Mouse (Mus musculus) midbrain, postnatal 0 days (tissue): Measurements from ENCODE around the gene 4921507P07Rik. TPM values are rescaled to one million over a fixed set of nuclear protein-coding genes. Genes with fewer than 3 reads are reported as not detected.
"Not testable (repeated sequence)": the region's sequence is repeated elsewhere in the genome, so short reads cannot be mapped to it uniquely, and the experiment has no call there.

Source experiments
- ATAC-seq: fragments of 200-750 bp; cut with Nextera tagmentation; 2 replicates; pipeline ENCODE4 v1.8.0; 2017; ENCODE audit warnings: moderate number of reproducible peaks, mild to moderate bottlenecking, moderate TSS enrichment, moderate library complexity; ENCODE audit not compliant: low FRiP score
- DNase-seq: peaks from one replicate; pipeline ENCODE4 v3.0.0-alpha.2; 2015; ENCODE audit warnings: low spot score
- H3K27ac ChIP-seq: fragments of 300-500 bp; sonication (generic); 2 replicates; pipeline ENCODE4 v1.5.1; 2014; ENCODE audit warnings: low read depth, mild to moderate bottlenecking, low read length, mixed read lengths
- H3K27me3 ChIP-seq: fragments of 300-500 bp; sonication (generic); 2 replicates; pipeline ENCODE4 v1.6.1; 2014; ENCODE audit warnings: low read length, control low read depth, mixed read lengths; ENCODE audit not compliant: insufficient read depth
- H3K36me3 ChIP-seq: fragments of 300-500 bp; sonication (generic); 2 replicates; pipeline ENCODE4 v1.6.1; 2014; ENCODE audit warnings: low read length, control low read depth, mixed read lengths; ENCODE audit not compliant: insufficient read depth
- H3K4me1 ChIP-seq: fragments of 300-500 bp; sonication (generic); 2 replicates; pipeline ENCODE4 v1.6.1; 2014; ENCODE audit warnings: mild to moderate bottlenecking, control low read depth, antibody characterized with exemption, low read length, mixed read lengths; ENCODE audit not compliant: insufficient read depth
- H3K4me2 ChIP-seq: fragments of 300-500 bp; sonication (generic); 2 replicates; pipeline ENCODE4 v1.6.1; 2014; ENCODE audit warnings: low read depth, mild to moderate bottlenecking, low read length, mixed read lengths; ENCODE audit not compliant: poor library complexity, severe bottlenecking
- H3K4me3 ChIP-seq: fragments of 300-500 bp; sonication (generic); 2 replicates; pipeline ENCODE4 v1.5.1; 2014; ENCODE audit warnings: low read depth, mild to moderate bottlenecking, low read length, moderate library complexity
- H3K9ac ChIP-seq: fragments of 300-500 bp; sonication (generic); replicated peaks from 2 replicates; pipeline ENCODE4 v1.6.1; 2014; ENCODE audit warnings: mild to moderate bottlenecking, low read length, moderate library complexity, mixed read lengths; ENCODE audit not compliant: poor library complexity, severe bottlenecking
- H3K9me3 ChIP-seq: fragments of 300-500 bp; sonication (generic); 2 replicates; pipeline ENCODE4 v1.6.1; 2016; ENCODE audit warnings: low read length, control low read depth
- CTCF ChIP-seq: IDR thresholded peaks from 2 replicates; pipeline ENCODE4 v1.5.1; 2016; ENCODE audit warnings: antibody characterized with exemption, mild to moderate bottlenecking
- WGBS: fragments of 180-500 bp; shearing (Covaris S2); extraction: QIAGEN DNeasy Blood & Tissue Kit; methylation state at CpG from one replicate; pipeline ENCODE4 v1.1.7; 2014; 5-methylcytosine and 5-hydroxymethylcytosine counted together
- polyA plus RNA-seq: library from polyadenylated mRNA; unstranded; fragments of >200 nt; fragmentation: Nextera tagmentation; extraction: Ambion mirVana; gene quantifications from 2 replicates; pipeline ENCODE4 v1.2.1, GENCODE M21; 2015
- total RNA-seq: library from RNA; depleted of rRNA; stranded (reverse); fragments of >200 nt; gene quantifications from 2 replicates; pipeline ENCODE4 v1.2.3, GENCODE M21; 2014

4921507P07Rik gene
- total and polyA plus RNA-seq, 2 experiments from 2014 or later, result 3.3 to 3.6 TPM

- not testable (repeated sequence) for ATAC-seq, H3K36me3 ChIP-seq, H3K27me3 ChIP-seq, H3K9ac ChIP-seq, DNase-seq, H3K4me1 ChIP-seq, H3K4me2 ChIP-seq, H3K9me3 ChIP-seq, H3K27ac ChIP-seq, H3K4me3 ChIP-seq
- WGBS, result 95% methylated on average over 1 of the region's 1 CpGs
- TF ChIP-seq CTCF, result peak; percentile 29; the same call in 1 of the 2 replicates
Measured at GRCm38 (mm10) chr6:50618273-50618672, 21.8 kb upstream of the 4921507P07Rik start.

GRCm38 (mm10) chr6:50601620-50602019, 5.2 kb upstream of the 4921507P07Rik start:
- Histone ChIP-seq H3K9me3 (no peaks in the 10 kb centered on the region), H3K27me3 (no peaks in the 10 kb centered on the region), H3K36me3 (no peaks in the 10 kb centered on the region), H3K27ac (no peak overlapping the region), H3K9ac (no peak overlapping the region), H3K4me2 (no peak overlapping the region), H3K4me3 (no peak overlapping the region), H3K4me1 (no peaks in the 10 kb centered on the region)
- DNase-seq (no peak), ATAC-seq (no peak)
- peak; percentile 67 for TF ChIP-seq CTCF
- 35% methylated on average over 4 of the region's 4 CpGs for WGBS

DNA sequence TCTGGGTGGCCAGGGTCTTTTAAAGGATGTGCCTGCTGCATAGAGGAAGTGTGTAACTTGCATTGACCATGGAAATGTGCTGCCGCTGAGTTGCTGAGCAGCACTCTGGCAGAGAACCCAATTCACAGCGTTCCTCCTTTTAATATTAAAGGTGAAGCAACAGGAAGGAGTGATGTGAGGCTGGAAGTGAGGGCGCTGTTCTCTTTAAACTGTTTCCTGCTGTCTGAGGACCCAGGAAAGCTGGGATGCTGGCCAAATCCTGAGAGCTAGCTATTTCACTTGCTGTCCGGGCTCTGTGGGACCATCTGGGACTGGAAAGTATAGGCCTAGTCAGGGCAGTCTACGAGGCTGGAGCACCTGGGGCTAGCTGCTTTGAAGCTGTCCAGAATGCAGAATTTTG, 2.1 kb upstream of the 4921507P07Rik start:
- ATAC-seq, result no peak

GRCm38 (mm10) chr6:50594372-50594771, 2.1 kb downstream of the 4921507P07Rik start:
- no peak overlapping the region for H3K9ac ChIP-seq
- no peaks in the 10 kb centered on the region for H3K9me3 ChIP-seq
- H3K27me3 ChIP-seq, result no peaks in the 10 kb centered on the region
- 80% methylated on average over 2 of the region's 2 CpGs for WGBS
- H3K4me2 ChIP-seq, result no peak overlapping the region
- H3K4me3 ChIP-seq, result no peak overlapping the region
- no peak for DNase-seq
- TF ChIP-seq CTCF, result peak; percentile 48
- H3K4me1 ChIP-seq, result no peaks in the 10 kb centered on the region
- no peak overlapping the region for H3K27ac ChIP-seq
- ATAC-seq, result no peak
- no peaks in the 10 kb centered on the region for H3K36me3 ChIP-seq

More for the DNA sequence above, 2.1 kb upstream of the 4921507P07Rik start:
- no peak overlapping the region for H3K4me3 ChIP-seq
- no peak overlapping the region for H3K4me2 ChIP-seq
- no peak overlapping the region for H3K27ac ChIP-seq
- DNase-seq, result peak; percentile 70
- H3K9me3 ChIP-seq, result no peaks in the 10 kb centered on the region
- 61% methylated on average over 5 of the region's 5 CpGs for WGBS
- H3K36me3 ChIP-seq, result no peaks in the 10 kb centered on the region
- H3K4me1 ChIP-seq, result no peaks in the 10 kb centered on the region
- no peak overlapping the region for H3K9ac ChIP-seq
- no peaks in the 10 kb centered on the region for H3K27me3 ChIP-seq
- TF ChIP-seq CTCF, result no peak

DNA sequence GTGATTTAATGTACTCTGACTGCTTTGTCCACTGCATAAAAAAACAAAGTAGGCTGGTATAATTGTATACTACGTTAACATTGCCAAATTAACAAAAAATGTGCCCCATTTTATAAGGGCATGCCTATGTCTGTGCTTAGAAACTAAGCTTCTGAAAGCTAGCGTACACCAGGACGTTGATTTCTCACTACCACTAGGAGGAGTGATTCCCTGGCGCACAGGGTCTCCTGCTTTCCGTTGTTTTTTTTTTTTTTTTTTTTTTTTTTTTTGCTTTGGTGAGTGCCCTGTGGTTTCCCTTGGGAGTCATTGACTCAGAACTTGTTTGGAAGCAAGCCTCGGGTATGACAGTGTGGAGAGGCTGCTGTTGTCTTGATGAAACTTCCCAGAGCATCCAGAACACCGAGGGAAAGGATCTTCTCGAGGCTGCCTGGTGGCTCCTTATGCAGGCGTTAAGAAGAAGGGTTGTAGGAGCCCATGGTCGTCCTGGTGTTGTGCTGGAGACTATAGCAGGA, 3.0 kb downstream of the 4921507P07Rik start:
- Histone ChIP-seq H3K36me3 (no peaks in the 10 kb centered on the region), H3K4me3 (no peak overlapping the region), H3K4me2 (no peak overlapping the region), H3K4me1 (no peaks in the 10 kb centered on the region), H3K27me3 (no peaks in the 10 kb centered on the region), H3K9ac (no peak overlapping the region), H3K27ac (no peak overlapping the region), H3K9me3 (no peaks in the 10 kb centered on the region)
- DNase-seq (no peak), ATAC-seq (no peak)
- peak; percentile 56 for TF ChIP-seq CTCF
- WGBS, result 73% methylated on average over 10 of the region's 10 CpGs

GRCm38 (mm10) chr6:50590234-50590633, 6.2 kb downstream of the 4921507P07Rik start:
- Histone ChIP-seq H3K4me2 (no peak overlapping the region), H3K9ac (no peak overlapping the region), H3K9me3 (no peaks in the 10 kb centered on the region), H3K27ac (no peak overlapping the region), H3K4me1 (no peaks in the 10 kb centered on the region), H3K4me3 (no peak overlapping the region), H3K27me3 (no peaks in the 10 kb centered on the region), H3K36me3 (0 out of 2 replicates have a peak, but pooled peaks cover 2% of the 10 kb centered on the region)
- WGBS, result 82% methylated on average over 3 of the region's 3 CpGs
- ATAC-seq (no peak), DNase-seq (no peak)
- TF ChIP-seq CTCF, result no peak
